Mouse (Mus musculus): ENCODE results near the gene Rtel1.

Rtel1 gene

DNA sequence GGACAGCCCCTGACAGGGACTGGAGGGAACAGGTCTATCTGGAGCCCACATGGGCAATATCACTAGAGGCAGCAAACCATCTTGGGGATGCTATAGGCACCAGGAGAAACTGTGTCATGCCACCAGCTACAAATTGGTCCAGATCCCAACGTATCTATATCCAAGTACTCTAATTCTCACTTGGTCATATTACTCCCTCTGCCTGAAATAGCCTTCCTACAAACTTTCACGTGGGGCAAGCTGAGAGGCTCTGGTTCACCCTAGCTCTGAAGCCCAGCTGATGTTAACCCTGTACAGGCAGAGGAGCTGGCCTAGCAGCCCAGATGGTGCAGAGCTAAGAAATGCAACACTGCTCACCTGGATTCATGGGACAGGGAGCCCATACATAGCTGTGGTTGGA, 72.0 kb downstream of the Rtel1 start:
- DNase-seq: no peak

DNA sequence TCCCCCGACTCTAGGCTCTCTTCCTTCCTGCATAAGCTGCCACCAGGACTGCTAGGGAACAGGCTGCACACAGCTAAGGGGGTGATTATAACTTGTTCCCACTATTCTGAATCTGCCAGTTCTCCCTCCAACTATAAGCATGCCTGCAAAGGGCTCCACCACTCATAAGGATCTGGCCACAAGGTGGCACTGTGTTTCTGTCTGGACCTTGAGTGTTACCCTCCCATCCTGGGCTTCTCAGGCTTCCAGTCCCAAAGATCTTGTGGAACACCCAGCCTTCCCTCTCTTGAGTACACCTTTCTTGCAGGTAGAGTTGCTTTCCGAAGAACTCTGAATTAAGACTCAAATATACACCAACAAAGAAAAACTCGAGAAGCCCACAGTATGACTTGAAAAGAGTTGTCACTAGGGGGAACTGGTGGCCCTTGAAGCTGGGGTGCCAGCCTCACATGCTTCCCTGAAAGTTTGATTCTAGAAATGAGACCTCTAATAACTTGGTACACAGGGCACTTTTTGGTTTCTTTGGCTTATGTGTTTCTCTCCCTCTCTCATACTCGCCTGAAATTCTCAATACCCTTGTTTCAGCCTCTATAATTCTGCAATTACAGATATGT, 73.2 kb downstream of the Rtel1 start:
- DNase-seq: peak; percentile 71 to 77

DNA sequence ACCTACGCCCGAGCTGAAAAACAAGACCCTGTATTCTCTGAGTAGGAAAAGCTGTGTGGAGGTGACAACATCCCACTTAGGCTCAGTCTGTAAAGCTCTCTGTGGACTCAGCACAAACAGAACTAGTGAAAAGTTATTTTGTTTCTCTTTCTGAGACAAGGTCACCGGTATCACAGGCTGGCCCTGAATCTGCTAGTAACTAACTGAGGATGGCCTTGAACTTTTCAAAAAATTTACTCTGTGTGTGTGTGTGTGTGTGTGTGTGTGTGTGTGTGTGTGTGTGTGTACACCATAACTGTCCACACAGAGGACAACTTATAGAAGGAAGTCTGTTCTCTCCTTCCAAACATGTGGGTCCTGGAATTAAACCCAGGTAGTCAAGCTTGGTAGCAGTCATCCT, 74.5 kb downstream of the Rtel1 start:
- DNase-seq: no peak

DNA sequence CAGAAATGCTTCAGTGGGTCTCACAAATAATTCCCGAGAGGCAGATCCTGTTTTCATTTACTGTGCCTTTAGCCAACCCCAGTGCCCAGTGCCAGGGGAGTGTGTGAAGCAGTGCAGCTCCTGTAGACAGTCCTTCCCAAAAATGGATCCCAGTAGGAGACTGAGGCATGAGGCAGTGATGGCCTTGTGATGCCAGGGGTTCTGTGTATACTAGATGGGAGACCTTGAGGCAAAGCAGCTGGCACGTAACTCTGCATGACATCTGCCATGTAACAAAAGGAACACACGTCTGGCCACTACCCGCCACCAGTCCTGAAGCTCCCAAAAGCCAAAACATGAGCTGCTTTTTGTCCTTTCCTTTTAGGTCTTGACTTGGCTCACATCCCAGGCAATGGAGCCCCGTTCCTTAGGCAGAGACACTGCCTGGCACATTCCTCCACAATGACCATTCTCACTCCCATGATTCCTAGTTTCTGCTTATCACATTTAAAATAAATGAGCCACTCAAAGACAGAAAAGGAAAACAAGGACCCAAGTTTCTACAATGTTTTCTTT, 77.7 kb downstream of the Rtel1 start:
- DNase-seq: no peak

DNA sequence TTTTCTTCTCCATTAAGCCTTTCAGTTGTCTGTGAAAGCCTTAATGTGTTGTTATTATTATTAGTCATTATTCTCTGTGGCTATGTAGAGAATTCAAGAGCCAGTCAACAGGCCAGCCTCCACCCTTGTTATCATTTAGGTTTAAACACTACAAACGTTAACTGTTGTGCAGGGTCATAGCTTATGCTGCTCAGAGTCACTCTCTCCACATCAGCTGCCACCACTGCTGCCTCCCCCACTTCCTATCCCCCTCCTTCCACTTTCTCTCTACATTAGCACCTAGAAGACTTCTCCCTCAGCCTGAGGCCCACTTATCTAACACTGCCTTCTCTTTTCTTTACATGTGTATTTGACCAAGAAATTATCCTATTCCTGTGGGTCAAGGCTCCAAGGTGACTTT, 82.0 kb downstream of the Rtel1 start:
- no peak for DNase-seq

DNA sequence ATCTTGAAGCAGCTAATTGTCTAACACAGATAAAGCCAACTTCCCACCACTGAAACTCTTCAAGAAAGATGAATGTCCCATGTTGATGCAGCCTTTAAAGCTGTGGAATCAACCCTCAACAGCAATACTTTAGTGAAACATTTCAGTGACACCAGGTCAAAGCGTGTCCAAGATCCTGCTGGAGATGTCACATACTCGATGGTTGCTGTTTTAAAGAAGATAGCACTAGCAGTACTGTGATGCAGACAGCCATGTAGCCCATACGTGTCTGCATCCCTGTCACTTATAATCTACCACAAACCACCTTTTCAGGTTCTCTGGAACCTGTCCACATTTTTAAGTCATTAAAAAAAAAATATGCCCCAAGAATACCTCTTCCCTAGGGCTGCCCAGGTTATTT, 84.2 kb downstream of the Rtel1 start:
- DNase-seq: no peak
